Comparison of ENCODE assay signal across 20 mouse cellular contexts in genomic region chr6:100370828-100371227, GRCm38 (mm10).
"Had no signal": no experiment of that assay in that cellular context is flagged by ENCODE, and none has a peak within 500 bp of the region (broad histone marks: within the 10 kb centered on the region; RNA-seq: fewer than 3 reads in every experiment).

No protein-coding gene starts in this region.

- H3K4me2 ChIP-seq: kidney, embryonic 15.5 days; liver, embryonic 13.5 days; midbrain, embryonic 13.5 days; neural tube, embryonic 13.5 days; stomach, embryonic 15.5 days had no signal

- H3K9me3 ChIP-seq: kidney, embryonic 15.5 days; liver, embryonic 13.5 days; midbrain, embryonic 10.5 days; midbrain, embryonic 13.5 days; stomach, embryonic 15.5 days had no signal

- H3K27ac ChIP-seq: kidney, embryonic 15.5 days; liver, embryonic 13.5 days; midbrain, embryonic 10.5 days; midbrain, embryonic 13.5 days; neural tube, embryonic 13.5 days; stomach, embryonic 15.5 days had no signal

- H3K4me1 ChIP-seq: kidney, embryonic 15.5 days; midbrain, embryonic 10.5 days; midbrain, embryonic 13.5 days; neural tube, embryonic 13.5 days; stomach, embryonic 15.5 days had no signal

- H3K9ac ChIP-seq: kidney, embryonic 15.5 days; liver, embryonic 13.5 days; midbrain, embryonic 13.5 days; neural tube, embryonic 13.5 days; stomach, embryonic 15.5 days had no signal

- H3K36me3 ChIP-seq: kidney, embryonic 15.5 days; liver, embryonic 13.5 days; midbrain, embryonic 10.5 days; midbrain, embryonic 13.5 days; neural tube, embryonic 13.5 days; stomach, embryonic 15.5 days had no signal

- ATAC-seq: midbrain, embryonic 13.5 days; midbrain, embryonic 16.5 days had no signal

- H3K4me3 ChIP-seq: kidney, embryonic 15.5 days; liver, embryonic 13.5 days; megakaryocyte, embryonic 14.5 days; midbrain, embryonic 10.5 days; midbrain, embryonic 13.5 days; myocyte; neural tube, embryonic 13.5 days; stomach, embryonic 15.5 days had no signal

- DNase-seq: kidney, adult 11 months; kidney, adult 8-10 months; kidney, postnatal 10 days; kidney, postnatal 36 days; liver, embryonic 13.5 days; lung, adult 2 months; lung, postnatal 14 days; lung, postnatal 4 days; right cerebral cortex, adult 18-20 months; right cerebral cortex, postnatal 14 days; right cerebral cortex, postnatal 4 days; thymus, postnatal 25 days had no signal

- H3K27me3 ChIP-seq: midbrain, embryonic 13.5 days; neural tube, embryonic 13.5 days; stomach, embryonic 15.5 days had no signal
